In the genomic region with DNA sequence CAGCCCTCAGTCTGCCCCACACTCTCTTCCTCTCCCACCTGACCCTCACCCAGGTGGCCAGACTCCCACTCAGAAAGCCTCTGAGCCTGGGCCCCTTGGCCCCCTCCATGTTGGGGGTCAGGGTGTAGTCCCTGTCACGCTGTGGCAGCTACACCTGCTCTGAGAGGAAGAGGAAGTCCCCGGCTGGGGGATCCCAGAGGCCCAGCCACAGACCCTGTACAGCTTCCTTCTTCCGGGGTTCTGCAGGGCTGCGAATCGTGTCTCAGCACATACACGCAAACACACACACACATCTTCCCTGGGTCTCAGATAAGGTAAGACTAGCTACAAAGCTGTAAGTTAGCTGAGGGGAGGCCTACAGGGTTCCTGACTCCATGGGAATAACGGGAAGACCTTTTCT, we compare ENCODE assay signal across 10 mouse cellular contexts. TPM values are rescaled to one million over a fixed set of nuclear protein-coding genes. Genes with fewer than 3 reads are reported as not detected.
DNase-seq lines count a peak whose midpoint lies in the region; ATAC-seq and TF ChIP-seq lines count a peak whose summit lies in the region.
"Had no signal": no experiment of that assay in that cellular context is flagged by ENCODE, and none has a peak within 500 bp of the region (broad histone marks: within the 10 kb centered on the region; RNA-seq: fewer than 3 reads in every experiment).

A gene (minus strand): TSS at position 181 of the 400 bp plus-strand sequence.

- WGBS in bone marrow, adult 2 months = 6% methylated on average over 7 of the region's 7 CpGs
- WGBS in forebrain, embryonic 15.5 days = 78% methylated on average over 7 of the region's 7 CpGs

- H3K9ac ChIP-seq in forebrain, embryonic 15.5 days (replicated peaks) = no peak within 1 kb of the TSS
- H3K9ac ChIP-seq: embryonic facial prominence, embryonic 12.5 days had no signal

- H3K4me3 ChIP-seq in bone marrow, adult 2 months (replicated peaks; ENCODE audit: control insufficient read depth, low read depth, low read length) = peak within 1 kb of the TSS; percentile 66
- no peak within 1 kb of the TSS for H3K4me3 ChIP-seq in forebrain, embryonic 15.5 days

- H3K36me3 ChIP-seq in forebrain, embryonic 15.5 days = no peaks in the 10 kb centered on the region
- H3K36me3 ChIP-seq: embryonic facial prominence, embryonic 12.5 days had no signal

- peak; percentile 48; the same call in 1 of the 2 replicates for TF ChIP-seq POLR2A in bone marrow, adult 2 months (IDR thresholded peaks at IDR 0.05; ENCODE audit: borderline replicate concordance, control insufficient read depth, low read depth, low read length)

- no peaks in the 10 kb centered on the region for H3K9me3 ChIP-seq in forebrain, embryonic 15.5 days
- H3K9me3 ChIP-seq: embryonic facial prominence, embryonic 12.5 days had no signal

- H3K27me3 ChIP-seq in forebrain, embryonic 15.5 days = no peaks in the 10 kb centered on the region

- H3K4me2 ChIP-seq in forebrain, embryonic 15.5 days (replicated peaks) = no peak within 1 kb of the TSS
- H3K4me2 ChIP-seq: embryonic facial prominence, embryonic 12.5 days had no signal

- DNase-seq in layer of hippocampus, adult 8-10 months (ENCODE audit: low spot score in 2 of 2) = no peak
- DNase-seq in layer of hippocampus, adult 9-11 months = no peak
- DNase-seq in lung, postnatal 25 days (ENCODE audit: low spot score) = peak; percentile 72
- DNase-seq in thymus, adult 18-20 months = peak; percentile 88 to 91
- DNase-seq in left cerebral cortex, postnatal 4 days = no peak
- DNase-seq in left cerebral cortex, adult 11 months (ENCODE audit: low spot score) = no peak
- DNase-seq: right cerebral cortex, postnatal 14 days had no signal

- H3K27ac ChIP-seq in bone marrow, adult 2 months (ENCODE audit: control insufficient read depth, insufficient read depth, low read depth, low read length, poor library complexity) = peak within 1 kb of the TSS; percentile 67
- H3K27ac ChIP-seq in forebrain, embryonic 15.5 days (replicated peaks) = no peak within 1 kb of the TSS
- H3K27ac ChIP-seq: embryonic facial prominence, embryonic 12.5 days had no signal

- no peak for TF ChIP-seq CTCF in bone marrow, adult 2 months (IDR thresholded peaks at IDR 0.05; ENCODE audit: control insufficient read depth, insufficient read depth, low read length)

- ATAC-seq in forebrain, embryonic 15.5 days (replicated peaks) = no peak

- intact Hi-C loops in left cerebral cortex, postnatal 4 days (cut with DNase I) = no loop called here

- H3K4me1 ChIP-seq in bone marrow, adult 2 months (ENCODE audit: control insufficient read depth, insufficient read depth, low read length) = peaks cover 3% of the 10 kb centered on the region
- peaks cover 20% of the 10 kb centered on the region for H3K4me1 ChIP-seq in forebrain, embryonic 15.5 days

RNA-seq across cellular contexts. Expression of the gene that starts here (rescaled TPM):
- total RNA-seq in layer of hippocampus, adult 8-10 months (2022) = 10 to 100 TPM in 3 of 4 experiments, 1 to 10 TPM in 1; 7.5 to 17.4 (median 12.6) TPM
- polyA plus RNA-seq in bone marrow, adult 2 months (2011; ENCODE audit: insufficient read depth, insufficient read length, low replicate concordance, missing spikeins) = 29.0 and 66.6 TPM in 2 replicates
- total RNA-seq in left cerebral cortex, postnatal 4 days (2021) = under 1 TPM; 0.82 to 0.91 TPM
- polyA plus RNA-seq in forebrain, embryonic 15.5 days (2015; fragmentation: Nextera tagmentation; extraction: Ambion mirVana) = 0.40 and 0.71 TPM in 2 replicates

Comparison
In these comparisons a context has a peak if more than half of its experiments do, and no peak if none do; other contexts are left out.
1. RNA of the gene that starts here (total RNA-seq): 7.5 to 17.4 TPM in layer of hippocampus, adult 8-10 months; 0.82 to 0.91 TPM in left cerebral cortex, postnatal 4 days; every median in the first group is over 4 times any median in the second.
2. RNA of the gene that starts here (polyA plus RNA-seq): 29.0 to 66.6 TPM in bone marrow, adult 2 months; 0.40 to 0.71 TPM in forebrain, embryonic 15.5 days; every median in the first group is over 10 times any median in the second.
3. DNase-seq: peak in lung, postnatal 25 days (single experiment) and thymus, adult 18-20 months (2 of 2); none in layer of hippocampus, adult 8-10 months (0 of 2), layer of hippocampus, adult 9-11 months (single experiment), left cerebral cortex, postnatal 4 days (single experiment) and left cerebral cortex, adult 11 months (single experiment).